In the genomic region with DNA sequence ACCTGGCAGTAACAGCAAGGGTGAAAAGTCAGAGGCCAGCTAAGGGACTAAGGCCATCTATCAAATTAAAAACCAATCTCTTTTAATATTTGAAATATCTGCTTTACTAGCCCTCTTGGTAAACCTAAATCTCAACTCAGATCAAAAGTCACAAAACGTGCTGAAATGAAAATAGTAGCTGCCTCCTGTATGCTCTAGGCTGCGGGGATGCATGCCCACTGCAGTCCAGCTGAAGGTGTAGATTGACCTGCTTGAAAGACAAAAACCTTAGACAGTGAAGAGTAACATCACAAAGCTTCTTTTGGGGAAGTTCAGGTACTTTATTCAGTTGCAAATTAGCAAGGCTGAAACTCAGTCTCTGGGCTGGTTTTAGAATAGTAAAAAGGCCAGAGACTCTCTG, we compare ENCODE assay signal across 4 mouse cellular contexts.
A peak's percentile ranks its signal among the peaks of the same experiment; 100 is the strongest.
DNase-seq lines count a peak whose midpoint lies in the region; TF ChIP-seq lines count a peak whose summit lies in the region.
"Not testable (repeated sequence)": the region's sequence is repeated elsewhere in the genome, so short reads cannot be mapped to it uniquely, and the experiment has no call there.

No protein-coding gene starts in this region.

- not testable (repeated sequence) for H3K36me3 ChIP-seq in ES-Bruce4 (ENCODE audit: control insufficient read depth, insufficient read depth, low read length, poor library complexity, severe bottlenecking)

- peak; percentile 73 for DNase-seq in ES-CJ7 (ENCODE audit: low read depth, low spot score)
- peak; percentile 54 for DNase-seq in R1 (ENCODE audit: low read depth, low spot score)
- peak; percentile 48 for DNase-seq in heart, adult 11 months

- H3K27ac ChIP-seq in ES-Bruce4 (ENCODE audit: insufficient read depth, low read length) = peak overlapping the region; percentile 83

- peak; percentile 56; the same call in 1 of the 2 replicates for TF ChIP-seq EP300 in ES-Bruce4 (IDR thresholded peaks at IDR 0.05; ENCODE audit: insufficient read depth, low read depth, low read length)

- H3K4me3 ChIP-seq in ES-Bruce4 (ENCODE audit: low read depth, low read length) = not testable (repeated sequence)

- H3K9ac ChIP-seq in ES-Bruce4 (ENCODE audit: low read depth, poor library complexity, severe bottlenecking) = not testable (repeated sequence)

- not testable (repeated sequence) for H3K4me1 ChIP-seq in ES-Bruce4 (ENCODE audit: control insufficient read depth, insufficient read depth, low read length)

- not testable (repeated sequence) for TF ChIP-seq CTCF in ES-Bruce4 (IDR thresholded peaks at IDR 0.05; ENCODE audit: low read depth, low read length)

- TF ChIP-seq POLR2A in ES-Bruce4 (IDR thresholded peaks at IDR 0.05; ENCODE audit: insufficient read depth, low read length) = not testable (repeated sequence)

- H3K9me3 ChIP-seq in ES-Bruce4 (replicated peaks; ENCODE audit: control insufficient read depth, insufficient read depth, low read length, poor library complexity, severe bottlenecking) = peaks cover 15% of the 10 kb centered on the region

- H3K27me3 ChIP-seq in ES-Bruce4 (ENCODE audit: control insufficient read depth, insufficient read depth, low read length, poor library complexity, severe bottlenecking) = not testable (repeated sequence)
